Mouse (Mus musculus): ENCODE data around the gene Rnaset2b. TPM values are rescaled to one million over a fixed set of nuclear protein-coding genes. Genes with fewer than 3 reads are reported as not detected.
"Not testable (repeated sequence)": the region's sequence is repeated elsewhere in the genome, so short reads cannot be mapped to it uniquely, and the experiment has no call there.

Rnaset2b gene
- total RNA-seq, 2 experiments from 2014 or later = 190 to 205 TPM

DNA sequence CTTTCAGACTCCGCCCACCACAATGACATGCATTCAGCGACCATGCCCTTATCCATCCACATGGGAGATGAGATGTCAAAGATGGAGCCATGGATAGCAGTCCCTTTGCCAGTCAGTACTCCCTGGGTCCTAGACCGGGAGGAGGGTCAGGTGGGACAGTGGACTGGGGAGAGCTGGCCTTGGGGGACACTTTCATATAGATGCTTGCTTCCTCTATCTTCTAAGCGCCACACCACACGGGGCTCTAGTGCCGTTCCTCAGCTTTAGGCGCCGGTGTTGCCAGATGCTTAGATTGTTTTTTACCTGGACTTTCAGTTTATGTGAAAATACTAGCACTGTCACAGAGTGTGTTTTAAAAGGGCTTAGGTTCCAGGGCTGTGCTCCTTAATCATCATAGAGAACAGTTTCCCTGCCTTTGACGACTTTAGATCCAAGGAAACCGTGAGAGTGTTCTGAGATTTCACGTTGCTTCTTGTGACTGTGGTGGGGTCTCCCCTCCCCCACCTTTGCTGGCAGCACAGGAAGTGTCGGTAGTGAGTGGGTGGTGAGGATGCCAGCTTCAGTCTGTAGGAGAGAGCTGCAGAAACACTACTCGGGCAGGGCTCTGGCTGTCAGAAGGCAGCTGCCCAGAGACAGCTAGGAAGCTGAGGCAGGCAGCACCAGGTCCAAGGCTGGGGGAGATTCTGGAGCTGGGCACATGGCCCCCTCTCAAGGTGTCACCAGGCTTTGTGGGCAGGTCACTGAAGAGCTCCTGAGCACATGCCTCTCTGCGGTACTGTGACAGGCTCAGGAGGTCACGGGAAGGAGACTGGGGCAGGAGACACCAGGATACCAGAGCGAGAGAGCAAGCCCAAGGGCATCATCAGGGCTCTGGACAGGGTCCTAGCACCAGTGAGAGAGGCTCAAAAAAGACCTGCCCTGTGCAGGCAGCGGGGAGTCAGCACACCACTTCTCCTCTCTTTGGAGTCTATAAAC is 63.0 kb downstream of the Rnaset2b start:
- ATAC-seq (replicated peaks; ENCODE audit: low FRiP score, poor library complexity, severe bottlenecking) = not testable (repeated sequence)

Other genes with a start within 250 kb of the Rnaset2b start
- gene Ezr, start 187.8 kb upstream of the Rnaset2b start, total RNA-seq (2015; ENCODE audit: low replicate concordance) = 9.4 and 23.2 TPM in 2 replicates
- gene Ezr, start 187.8 kb upstream of the Rnaset2b start, total RNA-seq (2017; ENCODE audit: low replicate concordance) = 64.2 and 120 TPM in 2 replicates
- gene Rsph3b, start 22.0 kb upstream of the Rnaset2b start, total RNA-seq (2015; ENCODE audit: low replicate concordance) = 6.3 and 16.7 TPM in 2 replicates
- 8.5 and 13.5 TPM in 2 replicates for gene Rsph3b, start 22.0 kb upstream of the Rnaset2b start, total RNA-seq (2017; ENCODE audit: low replicate concordance)
- 10.2 and 20.2 TPM in 2 replicates for gene Tagap1, start 9.5 kb upstream of the Rnaset2b start, total RNA-seq (2015; ENCODE audit: low replicate concordance)
- gene Tagap1, start 9.5 kb upstream of the Rnaset2b start, total RNA-seq (2017; ENCODE audit: low replicate concordance) = 6.7 and 8.8 TPM in 2 replicates
- gene Gm49721, start 8.3 kb downstream of the Rnaset2b start, total RNA-seq (2015; ENCODE audit: low replicate concordance) = not detected in 2 replicates
- gene Gm49721, start 8.3 kb downstream of the Rnaset2b start, total RNA-seq (2017; ENCODE audit: low replicate concordance) = not detected in 2 replicates
- not detected in 2 replicates for gene Gm1604a, start 54.9 kb downstream of the Rnaset2b start, total RNA-seq (2015; ENCODE audit: low replicate concordance)
- 2.4 TPM in 1 of 2 replicates, not detected in the other for gene Gm1604a, start 54.9 kb downstream of the Rnaset2b start, total RNA-seq (2017; ENCODE audit: low replicate concordance)
- 5.4 and 10.2 TPM in 2 replicates for gene Rps6ka2, start 199.5 kb downstream of the Rnaset2b start, total RNA-seq (2015; ENCODE audit: low replicate concordance)
- 2.8 and 4.6 TPM in 2 replicates for gene Rps6ka2, start 199.5 kb downstream of the Rnaset2b start, total RNA-seq (2017; ENCODE audit: low replicate concordance)

Measured in erythroblast, adult 5-6 weeks (primary cell).